Mouse (Mus musculus) ES-CJ7 (cell line): Measurements from ENCODE around the gene Gm7534.
"Not testable (repeated sequence)": the region's sequence is repeated elsewhere in the genome, so short reads cannot be mapped to it uniquely, and the experiment has no call there.

ENCODE experiments used
- DNase-seq: peaks from one replicate; pipeline ENCODE4 v3.0.0; 2011; ENCODE audit warnings: low read depth, low spot score

Gm7534 gene

GRCm38 (mm10) chr4:134203340-134203896, 614 bp upstream of the Gm7534 start:
- no peak for DNase-seq

- DNase-seq: peak; percentile 49
Measured at GRCm38 (mm10) chr4:134199371-134199770, 3.4 kb downstream of the Gm7534 start.

GRCm38 (mm10) chr4:134186268-134186667, 16.5 kb downstream of the Gm7534 start:
- no peak for DNase-seq

- DNase-seq: no peak
Measured at GRCm38 (mm10) chr4:134185569-134185968, 17.2 kb downstream of the Gm7534 start.

- DNase-seq: no peak
Measured at GRCm38 (mm10) chr4:134183711-134184110, 19.1 kb downstream of the Gm7534 start.

GRCm38 (mm10) chr4:134181825-134182224, 21.0 kb downstream of the Gm7534 start:
- DNase-seq: no peak

GRCm38 (mm10) chr4:134181112-134181511, 21.7 kb downstream of the Gm7534 start:
- DNase-seq: no peak

GRCm38 (mm10) chr4:134172391-134172790, 30.4 kb downstream of the Gm7534 start:
- DNase-seq: no peak

GRCm38 (mm10) chr4:134166906-134167305, 35.9 kb downstream of the Gm7534 start:
- no peak for DNase-seq

- DNase-seq: no peak
Measured at GRCm38 (mm10) chr4:134165548-134166465, 37.0 kb downstream of the Gm7534 start.

GRCm38 (mm10) chr4:134165024-134165423, 37.8 kb downstream of the Gm7534 start:
- no peak for DNase-seq

- DNase-seq: no peak
Measured at GRCm38 (mm10) chr4:134164591-134164990, 38.2 kb downstream of the Gm7534 start.

GRCm38 (mm10) chr4:134160071-134160470, 42.7 kb downstream of the Gm7534 start:
- DNase-seq: not testable (repeated sequence)

GRCm38 (mm10) chr4:134158774-134159173, 44.0 kb downstream of the Gm7534 start:
- no peak for DNase-seq

- no peak for DNase-seq
Measured at GRCm38 (mm10) chr4:134157558-134157957, 45.2 kb downstream of the Gm7534 start.

GRCm38 (mm10) chr4:134156744-134157143, 46.1 kb downstream of the Gm7534 start:
- no peak for DNase-seq

GRCm38 (mm10) chr4:134155961-134156465, 46.8 kb downstream of the Gm7534 start:
- DNase-seq: no peak

- no peak for DNase-seq
Measured at GRCm38 (mm10) chr4:134155531-134155930, 47.3 kb downstream of the Gm7534 start.

GRCm38 (mm10) chr4:134154354-134154753, 48.5 kb downstream of the Gm7534 start:
- DNase-seq: no peak

- DNase-seq: no peak
Measured at GRCm38 (mm10) chr4:134153656-134154055, 49.1 kb downstream of the Gm7534 start.

- DNase-seq: no peak
Measured at GRCm38 (mm10) chr4:134152112-134152511, 50.7 kb downstream of the Gm7534 start.

- DNase-seq: no peak
Measured at GRCm38 (mm10) chr4:134149389-134149788, 53.4 kb downstream of the Gm7534 start.

- not testable (repeated sequence) for DNase-seq
Measured at GRCm38 (mm10) chr4:134144297-134144696, 58.5 kb downstream of the Gm7534 start.
